Mouse (Mus musculus) midbrain, embryonic 11.5 days (tissue): ENCODE results near the gene Rsph6a. TPM values are rescaled to one million over a fixed set of nuclear protein-coding genes. Genes with fewer than 3 reads are reported as not detected.

Experiments used
- ATAC-seq: fragments of 200-750 bp; cut with Nextera tagmentation; 2 replicates; pipeline ENCODE4 v1.8.0; 2017; ENCODE audit warnings: moderate TSS enrichment, moderate library complexity; ENCODE audit not compliant: low FRiP score
- DNase-seq: peaks from one replicate; pipeline ENCODE4 v3.0.0; 2015; ENCODE audit warnings: low spot score; ENCODE audit errors: missing footprints
- H3K27ac ChIP-seq: fragments of 300-500 bp; sonication (generic); 2 replicates; pipeline ENCODE4 v1.5.1; 2014; ENCODE audit warnings: low read depth, low read length
- H3K27me3 ChIP-seq: fragments of 300-500 bp; sonication (generic); 2 replicates; pipeline ENCODE4 v1.6.1; 2014; ENCODE audit warnings: mild to moderate bottlenecking, low read length, moderate library complexity, mixed read lengths; ENCODE audit not compliant: control insufficient read depth, insufficient read depth
- H3K36me3 ChIP-seq: fragments of 300-500 bp; sonication (generic); 2 replicates; pipeline ENCODE4 v1.6.1; 2014; ENCODE audit warnings: mild to moderate bottlenecking, low read length, moderate library complexity, mixed read lengths; ENCODE audit not compliant: control insufficient read depth, insufficient read depth
- H3K4me1 ChIP-seq: fragments of 300-500 bp; sonication (generic); 2 replicates; pipeline ENCODE4 v1.6.1; 2014; ENCODE audit warnings: low read length; ENCODE audit not compliant: control insufficient read depth, insufficient read depth
- H3K4me2 ChIP-seq: fragments of 300-500 bp; sonication (generic); 2 replicates; pipeline ENCODE4 v1.6.1; 2014; ENCODE audit warnings: mild to moderate bottlenecking, moderate library complexity
- H3K4me3 ChIP-seq: fragments of 300-500 bp; sonication (generic); 2 replicates; pipeline ENCODE4 v1.5.1; 2014; ENCODE audit warnings: low read depth, low read length
- H3K9ac ChIP-seq: fragments of 300-500 bp; sonication (generic); 2 replicates; pipeline ENCODE4 v1.6.1; 2014; ENCODE audit warnings: low read length
- H3K9me3 ChIP-seq: fragments of 300-500 bp; sonication (generic); 2 replicates; pipeline ENCODE4 v1.6.1; 2016; ENCODE audit warnings: low read length; ENCODE audit not compliant: control insufficient read depth
- WGBS: fragments of 180-500 bp; shearing (Covaris S2); extraction: QIAGEN DNeasy Blood & Tissue Kit; methylation state at CpG from one replicate; pipeline ENCODE4 v1.1.7; 2014; 5-methylcytosine and 5-hydroxymethylcytosine counted together
- microRNA-seq: library from miRNA; unstranded; fragments of <30 nt; microRNA quantifications from one replicate; pipeline ENCODE4, GENCODE M21; 2017
- polyA plus RNA-seq: library from polyadenylated mRNA; unstranded; fragments of >200 nt; fragmentation: Nextera tagmentation; extraction: Ambion mirVana; gene quantifications from 2 replicates; pipeline ENCODE4 v1.2.1, GENCODE M21; 2014

The Rsph6a gene
- polyA plus RNA-seq, 1 experiment from 2014 or later: not detected

- Histone ChIP-seq H3K27ac (no peak within 1 kb of the TSS), H3K9ac (no peak within 1 kb of the TSS), H3K4me3 (peak within 1 kb of the TSS; percentile 10; the same call in 1 of the 2 replicates), H3K36me3 (no peaks in the 10 kb centered on the region), H3K27me3 (peaks cover 10% of the 10 kb centered on the region; the same call in 1 of the 2 replicates), H3K4me1 (peaks cover 11% of the 10 kb centered on the region), H3K9me3 (no peaks in the 10 kb centered on the region), H3K4me2 (peak within 1 kb of the TSS; percentile 23; the same call in 1 of the 2 replicates)
- DNase-seq (peak; percentile 94), ATAC-seq (peak; percentile 26)
- 21% methylated on average over 64 of the region's 64 CpGs for WGBS
Observed at GRCm38 (mm10) chr7:19118028-19118771, 63.7 kb downstream of the Rsph6a start, which contains the start of gene Gm4969. Gm4969 (minus strand) TSS chr7:19118368.

- Histone ChIP-seq H3K27ac (no peak overlapping the region), H3K27me3 (peaks cover 10% of the 10 kb centered on the region; the same call in 1 of the 2 replicates), H3K36me3 (no peaks in the 10 kb centered on the region), H3K4me3 (no peak overlapping the region), H3K4me2 (no peak overlapping the region), H3K9ac (no peak overlapping the region), H3K4me1 (peaks cover 11% of the 10 kb centered on the region), H3K9me3 (no peaks in the 10 kb centered on the region)
- ATAC-seq (peak; percentile 43), DNase-seq (peak; percentile 85)
- WGBS: 93% methylated on average over 8 of the region's 8 CpGs
Observed at GRCm38 (mm10) chr7:19119083-19119482, 64.6 kb downstream of the Rsph6a start.

- H3K4me3 ChIP-seq: peak within 1 kb of the TSS; percentile 72
- peak; percentile 96 for ATAC-seq
- H3K9ac ChIP-seq: peak within 1 kb of the TSS; percentile 81
- no peaks in the 10 kb centered on the region for H3K36me3 ChIP-seq
- WGBS: 2% methylated on average over 34 of the region's 34 CpGs
- no peak within 1 kb of the TSS; the same call in 1 of the 2 replicates for H3K27ac ChIP-seq
- H3K27me3 ChIP-seq: peaks cover 10% of the 10 kb centered on the region; the same call in 1 of the 2 replicates
- peaks cover 11% of the 10 kb centered on the region for H3K4me1 ChIP-seq
- no peaks in the 10 kb centered on the region for H3K9me3 ChIP-seq
- DNase-seq: peak; percentile 99
- peak within 1 kb of the TSS; percentile 90 for H3K4me2 ChIP-seq
Observed at GRCm38 (mm10) chr7:19119631-19120429, 65.3 kb downstream of the Rsph6a start, which contains the start of gene Fbxo46. Fbxo46 (plus strand) TSS chr7:19119859.

- H3K27me3 ChIP-seq: peaks cover 10% of the 10 kb centered on the region; the same call in 1 of the 2 replicates
- H3K4me2 ChIP-seq: no peak overlapping the region
- DNase-seq (no peak), ATAC-seq (no peak)
- peaks cover 11% of the 10 kb centered on the region for H3K4me1 ChIP-seq
- H3K36me3 ChIP-seq: no peaks in the 10 kb centered on the region
- H3K4me3 ChIP-seq: no peak overlapping the region
- H3K9ac ChIP-seq: no peak overlapping the region
- WGBS: 96% methylated on average over 4 of the region's 4 CpGs
- H3K9me3 ChIP-seq: no peaks in the 10 kb centered on the region
- no peak overlapping the region for H3K27ac ChIP-seq
Observed at GRCm38 (mm10) chr7:19121686-19122085, 67.2 kb downstream of the Rsph6a start.

Small RNA genes within 50 kb of the gene (microRNA-seq; reads per million reads assigned to microRNA genes)
- not detected for gene Mir3100

Other genes starting within 250 kb of the Rsph6a start
- gene Psg17, start 233.1 kb upstream of the Rsph6a start, polyA plus RNA-seq: 0.10 TPM in 1 of 2 replicates, not detected in the other
- gene Mill2, start 214.7 kb upstream of the Rsph6a start, polyA plus RNA-seq: 0.15 and 0.20 TPM in 2 replicates
- gene Pglyrp1, start 183.4 kb upstream of the Rsph6a start, polyA plus RNA-seq: 2.3 and 2.7 TPM in 2 replicates
- gene Ccdc61, start 144.3 kb upstream of the Rsph6a start, polyA plus RNA-seq: 23.0 and 28.3 TPM in 2 replicates
- gene Nova2, start 128.8 kb upstream of the Rsph6a start, polyA plus RNA-seq: 9.1 and 9.8 TPM in 2 replicates
- 0.10 TPM in 2 replicates for gene Nanos2, start 67.3 kb upstream of the Rsph6a start, polyA plus RNA-seq
- 3.7 and 4.0 TPM in 2 replicates for gene Mypop, start 63.4 kb upstream of the Rsph6a start, polyA plus RNA-seq
- 24.1 and 26.5 TPM in 2 replicates for gene Irf2bp1, start 50.6 kb upstream of the Rsph6a start, polyA plus RNA-seq
- not detected in 2 replicates for gene Foxa3, start 31.2 kb upstream of the Rsph6a start, polyA plus RNA-seq
- 30.9 and 33.3 TPM in 2 replicates for gene Sympk, start 30.3 kb upstream of the Rsph6a start, polyA plus RNA-seq
- gene Dmwd, start 21.5 kb downstream of the Rsph6a start, polyA plus RNA-seq: 15.2 and 16.9 TPM in 2 replicates
- 7.0 and 7.3 TPM in 2 replicates for gene Dmpk, start 29.2 kb downstream of the Rsph6a start, polyA plus RNA-seq
- 7.0 and 8.8 TPM in 2 replicates for gene Six5, start 39.9 kb downstream of the Rsph6a start, polyA plus RNA-seq
- gene Gm4969, start 63.7 kb downstream of the Rsph6a start, polyA plus RNA-seq: 0.46 and 0.58 TPM in 2 replicates
- 9.4 and 9.5 TPM in 2 replicates for gene Fbxo46, start 65.2 kb downstream of the Rsph6a start, polyA plus RNA-seq
- 10.7 and 11.4 TPM in 2 replicates for gene Qpctl, start 94.6 kb downstream of the Rsph6a start, polyA plus RNA-seq
- 156 and 160 TPM in 2 replicates for gene Snrpd2, start 95.0 kb downstream of the Rsph6a start, polyA plus RNA-seq
- 0.58 and 0.75 TPM in 2 replicates for gene Gipr, start 111.4 kb downstream of the Rsph6a start, polyA plus RNA-seq
- gene Eml2, start 121.7 kb downstream of the Rsph6a start, polyA plus RNA-seq: 1.5 and 1.9 TPM in 2 replicates
- gene Gpr4, start 157.8 kb downstream of the Rsph6a start, polyA plus RNA-seq: 1.5 and 1.7 TPM in 2 replicates
- gene Opa3, start 173.6 kb downstream of the Rsph6a start, polyA plus RNA-seq: 42.4 and 44.0 TPM in 2 replicates
- gene Vasp, start 217.1 kb downstream of the Rsph6a start, polyA plus RNA-seq: 46.0 and 46.9 TPM in 2 replicates
- gene Ppm1n, start 225.4 kb downstream of the Rsph6a start, polyA plus RNA-seq: 0.18 and 0.50 TPM in 2 replicates
- gene Rtn2, start 227.9 kb downstream of the Rsph6a start, polyA plus RNA-seq: 48.5 and 53.2 TPM in 2 replicates